Mouse (Mus musculus): ENCODE measurements at regions not wholly inside any gene's neighbourhood (a gene's known extent, or its start where the extent isn't known, plus 50 kb on each side); places are given as distances from the start of the nearest gene placed in this dataset.

DNA sequence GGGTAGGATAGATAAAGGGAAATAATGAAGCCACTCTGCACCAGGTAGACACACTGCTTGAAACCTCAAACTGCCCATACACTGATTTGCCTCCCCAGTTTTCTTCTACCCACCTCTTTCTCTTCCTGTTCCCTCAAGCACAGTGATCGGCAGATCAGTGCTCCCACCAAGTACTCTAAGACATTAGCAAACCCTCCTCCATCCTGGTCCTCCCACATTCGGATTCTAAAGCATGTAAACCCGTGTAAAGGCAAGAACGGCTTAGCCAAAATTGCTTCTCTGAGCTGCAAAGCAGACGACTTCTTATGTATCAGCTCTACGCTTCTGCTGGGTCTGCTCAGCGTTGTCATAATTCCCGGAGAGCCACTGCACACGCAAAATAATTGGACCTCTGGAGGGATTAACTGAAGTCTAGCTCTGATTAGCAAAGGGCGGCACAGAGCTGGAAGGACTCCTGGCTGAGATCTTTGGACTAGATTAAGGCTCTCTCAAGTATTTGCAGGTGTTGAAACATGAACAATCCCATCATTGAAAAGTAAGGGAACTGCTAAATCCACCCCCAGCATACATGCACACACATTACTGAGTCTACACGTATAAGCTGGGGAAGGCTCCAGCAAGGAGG is 67.2 kb downstream of the Mtx3 start:
- CTCF ChIA-PET = no interaction called here

DNA sequence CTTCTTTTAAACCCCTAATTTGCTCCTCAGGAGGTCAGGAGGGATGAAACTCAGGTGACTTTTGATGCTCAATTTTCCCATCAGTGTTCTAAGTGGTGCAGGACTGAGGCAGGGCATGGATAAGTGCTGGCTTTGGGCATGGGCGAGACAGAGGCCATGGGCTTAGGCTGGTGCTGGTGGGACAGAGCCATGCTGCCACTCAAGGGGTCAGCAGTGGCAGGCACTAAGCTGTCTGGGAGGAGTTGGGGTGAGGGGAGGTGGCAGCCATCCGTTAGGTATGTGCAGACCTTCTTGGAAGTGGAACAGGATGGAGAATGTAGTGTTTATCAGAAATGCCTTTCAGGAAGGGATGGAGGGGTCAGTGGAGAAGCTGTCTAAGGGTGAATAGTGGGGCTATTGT is 68.1 kb downstream of the Mtx3 start:
- CTCF ChIA-PET = no interaction called here

DNA sequence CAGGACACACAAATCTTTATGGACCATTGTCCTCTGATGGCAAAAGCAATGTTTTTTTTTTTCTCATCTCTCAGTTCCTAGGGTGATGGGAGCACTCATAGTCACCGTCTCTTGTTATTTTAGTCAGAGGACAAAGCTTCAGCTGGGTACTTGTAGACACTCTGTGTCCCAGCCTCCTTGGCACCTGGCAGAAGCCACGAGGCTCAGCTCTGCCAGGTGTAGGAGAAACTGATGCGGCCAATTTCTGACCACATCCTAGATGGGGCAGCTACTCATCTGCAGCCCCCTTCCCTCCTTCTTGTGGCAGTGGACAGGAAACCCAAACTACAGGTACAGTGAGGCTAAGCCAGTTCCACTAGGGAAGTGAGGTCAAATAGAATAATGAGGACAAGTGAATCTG is 70.1 kb downstream of the Mtx3 start:
- CTCF ChIA-PET = no interaction called here

DNA sequence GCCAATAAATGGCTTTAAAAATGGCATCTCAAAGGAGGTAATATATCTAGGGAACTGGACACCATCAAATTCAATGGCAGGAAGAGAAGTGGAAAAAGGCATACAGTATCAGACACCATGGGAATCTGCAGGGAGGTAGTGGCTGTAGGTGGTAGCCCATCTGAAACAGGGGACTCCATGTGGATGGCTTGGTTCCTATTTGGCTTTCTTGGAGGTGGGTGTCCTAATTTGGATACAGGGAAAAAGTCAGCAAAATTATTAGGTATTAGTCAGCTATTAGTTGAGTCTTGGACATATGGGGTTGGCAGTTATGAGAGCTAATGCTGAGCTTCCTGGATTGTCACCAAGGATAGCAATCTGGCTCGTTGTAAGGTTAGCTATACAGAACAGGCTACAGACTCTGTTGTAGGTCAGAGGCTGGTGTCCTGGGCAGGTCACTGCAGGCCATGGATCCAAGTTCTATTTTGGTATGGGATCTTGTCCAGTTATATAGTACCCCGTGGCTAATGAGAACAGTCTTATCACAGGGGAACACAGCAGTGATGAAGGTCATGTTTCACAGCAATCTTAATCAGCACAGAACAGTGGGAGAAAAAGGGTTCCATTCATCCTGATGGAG is 70.8 kb downstream of the Mtx3 start:
- CTCF ChIA-PET = no interaction called here

DNA sequence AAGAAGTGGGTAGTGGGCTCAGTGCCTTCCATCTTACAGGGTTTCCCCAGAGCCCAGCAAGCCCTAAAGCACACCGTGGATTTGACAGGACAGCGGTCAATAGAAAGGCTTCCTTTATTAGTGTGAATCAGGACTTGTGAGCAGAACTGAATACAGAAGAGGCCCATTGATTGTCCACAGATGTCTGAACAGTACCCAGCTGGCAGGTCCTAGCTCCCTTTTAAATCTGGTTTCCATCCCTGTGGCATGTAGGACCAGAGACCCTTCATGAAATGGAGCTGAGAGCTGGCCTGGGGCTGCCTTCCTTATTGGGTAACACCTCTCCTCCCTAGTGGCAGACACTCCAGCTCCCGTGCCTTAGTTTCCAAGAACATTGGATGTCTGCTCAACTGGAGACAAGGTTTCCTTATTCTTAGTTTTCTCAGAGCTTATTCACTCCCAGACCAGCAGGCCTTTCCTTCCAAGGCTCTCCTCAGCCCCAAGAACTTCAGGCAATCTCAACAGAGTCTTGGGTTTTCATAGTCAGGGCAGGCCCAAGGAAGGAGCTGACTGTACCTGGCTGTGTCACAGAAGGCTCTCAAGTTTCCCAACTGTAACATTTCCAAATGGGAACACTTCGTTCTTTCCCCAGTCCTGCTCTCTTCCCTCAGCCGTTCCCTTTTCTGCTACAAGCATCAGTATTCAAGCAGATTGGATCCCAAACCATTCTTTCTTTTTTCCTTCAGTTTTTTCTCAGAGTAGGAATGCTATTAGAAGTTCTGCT is 71.6 kb downstream of the Mtx3 start:
- CTCF ChIA-PET = no interaction called here

DNA sequence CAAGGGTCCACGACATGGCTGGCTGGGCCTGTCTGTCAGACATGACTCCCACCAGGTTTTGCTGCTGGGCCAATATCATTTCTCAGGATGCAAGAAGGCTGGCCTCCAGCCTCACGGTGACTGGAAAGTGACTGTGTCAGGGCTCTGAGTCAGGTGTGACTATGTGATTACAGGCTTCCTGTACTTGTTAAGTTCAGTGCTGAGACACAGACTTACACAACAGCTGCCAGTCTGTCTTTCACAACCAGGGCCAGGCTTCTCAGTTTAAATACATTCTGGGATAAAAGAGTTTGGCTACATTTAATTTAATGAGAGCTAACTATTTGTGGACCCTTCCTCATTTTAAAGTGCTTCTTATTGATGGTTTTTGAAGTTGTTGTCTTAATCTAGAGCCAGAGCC is 75.3 kb downstream of the Mtx3 start:
- CTCF ChIA-PET = interaction anchor here (0.7 kb wide), 1 partner anchor 102 kb away, joined by 3 read pairs; no protein-coding TSS in a partner anchor

DNA sequence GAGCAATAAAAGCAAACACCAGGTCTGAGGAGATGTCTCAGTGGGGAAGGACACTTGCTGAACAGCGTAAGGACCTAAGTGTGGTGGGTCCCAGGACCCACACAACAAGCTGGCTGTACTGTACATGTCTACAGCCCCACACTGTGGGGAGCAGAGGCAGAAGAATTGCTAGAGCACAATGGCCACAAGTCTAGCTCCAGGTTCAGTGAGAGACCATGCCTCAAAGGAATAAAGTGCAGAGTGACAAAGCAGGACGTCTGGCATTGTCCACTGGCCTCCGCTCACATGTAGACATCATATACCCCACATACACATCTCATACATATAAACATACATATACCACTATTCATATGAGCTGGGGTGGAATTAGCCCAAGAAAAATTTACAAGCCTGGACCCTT is 77.4 kb downstream of the Mtx3 start:
- CTCF ChIA-PET = no interaction called here

DNA sequence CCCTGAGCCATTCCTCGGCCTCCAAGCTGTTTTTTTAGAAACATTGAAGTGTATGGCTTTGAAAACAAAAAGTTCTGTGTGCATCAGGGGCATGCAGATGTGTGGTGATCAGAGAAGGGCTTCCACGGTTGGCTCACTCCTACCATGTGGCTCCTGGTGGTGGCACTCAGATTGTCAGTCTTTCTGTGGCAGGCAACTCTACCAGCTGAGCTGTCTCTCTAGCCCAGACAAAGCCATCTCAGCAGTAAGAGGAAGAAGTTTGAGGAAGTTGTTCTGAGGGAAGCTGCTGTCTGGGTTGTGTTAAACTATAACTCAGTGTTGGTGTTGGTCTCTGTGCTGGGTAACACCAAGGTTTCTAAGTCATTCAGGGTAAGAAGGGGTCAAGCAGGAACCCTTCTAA is 78.9 kb downstream of the Mtx3 start:
- CTCF ChIA-PET = no interaction called here

DNA sequence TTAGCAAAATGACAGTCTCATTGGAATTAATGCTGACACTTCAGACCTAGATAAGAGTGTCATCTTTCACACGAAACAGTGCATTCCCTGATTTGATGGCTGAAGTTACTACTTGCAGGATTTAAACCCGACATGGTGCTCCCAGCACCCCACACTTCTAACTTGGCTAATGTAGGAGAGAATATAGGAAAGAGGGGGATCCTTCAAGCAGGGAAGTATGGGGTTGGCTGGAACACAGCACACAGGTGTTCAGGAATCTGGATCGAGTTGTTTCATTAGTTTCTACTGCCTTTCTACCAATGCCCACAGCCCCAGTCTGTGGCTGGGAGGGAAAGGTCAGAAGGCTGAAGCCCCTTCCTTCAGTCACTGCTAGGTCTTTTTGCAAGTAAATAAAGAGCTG is 79.5 kb downstream of the Mtx3 start:
- CTCF ChIA-PET = no interaction called here

DNA sequence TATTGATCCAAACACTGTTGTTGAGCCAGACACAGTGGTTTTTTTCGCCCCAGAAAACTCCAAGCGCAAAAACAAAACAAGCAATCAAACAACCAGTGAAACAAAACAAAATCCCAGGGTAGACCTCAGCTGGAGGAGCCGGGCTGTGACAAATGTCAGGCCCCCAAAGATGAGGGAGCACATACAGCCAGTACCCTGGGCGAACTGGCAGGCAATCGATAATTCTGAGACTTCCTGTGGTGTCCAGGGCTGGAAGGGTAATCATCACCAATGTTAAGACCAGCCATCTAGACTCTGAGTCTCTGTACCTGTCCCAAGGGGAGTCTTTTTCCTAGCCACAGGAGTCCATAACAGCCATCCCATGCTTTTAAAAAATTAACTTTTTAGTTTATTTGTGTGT is 80.6 kb downstream of the Mtx3 start:
- CTCF ChIA-PET = interaction anchor here (0.7 kb wide), 2 partner anchors 14 to 303 kb away, joined by 3 to 6 read pairs; no protein-coding TSS in a partner anchor

DNA sequence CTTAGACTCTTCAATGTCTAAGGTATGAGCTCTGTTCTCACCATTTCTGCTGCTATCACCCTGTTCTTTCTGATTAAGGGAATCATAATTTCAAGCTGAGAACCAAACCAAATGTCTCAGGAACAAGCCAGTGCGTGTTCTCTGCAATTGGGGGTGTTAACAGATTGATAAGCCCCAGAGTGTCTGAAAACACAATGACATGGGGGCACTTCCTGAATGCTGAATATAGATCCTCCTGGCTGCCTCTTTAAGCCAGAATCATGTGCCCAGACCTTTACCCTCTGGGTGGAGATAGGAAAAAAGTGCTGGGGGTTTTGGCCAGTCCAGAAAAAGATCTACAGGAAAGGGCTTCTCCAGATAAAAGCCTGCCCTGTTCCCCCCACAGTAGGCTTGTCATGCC is 84.0 kb downstream of the Mtx3 start:
- CTCF ChIA-PET = no interaction called here

DNA sequence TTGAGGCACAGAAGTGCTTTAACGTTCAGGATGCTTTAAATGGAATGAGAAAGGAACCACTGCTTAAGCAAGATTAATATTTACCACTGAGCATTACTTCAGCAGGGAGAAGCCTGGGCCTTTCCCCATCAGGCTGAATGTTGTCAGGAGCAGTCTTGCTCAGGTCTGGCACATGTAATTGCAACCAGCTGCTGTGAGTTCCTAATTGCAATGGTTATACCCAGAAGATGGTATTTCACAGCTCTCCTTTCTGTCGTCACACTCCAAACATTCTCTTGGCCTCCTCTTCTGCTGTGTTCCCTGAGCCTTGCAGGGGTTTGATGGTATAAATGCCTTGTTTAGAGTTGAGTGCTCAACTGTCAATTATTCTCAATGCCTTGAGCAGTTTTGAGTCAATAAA is 87.1 kb downstream of the Mtx3 start:
- CTCF ChIA-PET = no interaction called here

DNA sequence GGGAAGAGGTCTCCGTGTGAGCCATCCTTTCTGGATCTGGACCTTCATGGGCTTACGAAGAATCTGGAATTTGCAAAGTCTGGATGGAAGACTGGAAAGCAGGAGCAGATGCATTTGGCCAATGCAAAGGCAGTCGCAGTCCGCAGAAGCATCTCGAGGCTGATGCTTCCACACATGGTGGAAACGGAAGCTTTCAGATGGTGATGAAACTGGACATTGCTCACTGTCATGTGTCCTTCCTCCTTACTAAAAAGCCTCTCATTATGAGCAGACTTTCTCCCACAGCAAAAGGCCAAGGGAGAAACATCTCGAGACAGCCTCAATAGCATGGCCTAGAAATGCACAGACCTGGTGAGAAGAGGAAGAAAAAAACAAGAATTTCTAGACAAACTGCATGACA is 94.5 kb downstream of the Mtx3 start:
- CTCF ChIA-PET = interaction anchor here (0.6 kb wide), 1 partner anchor 14 kb away, joined by 6 read pairs; no protein-coding TSS in a partner anchor

DNA sequence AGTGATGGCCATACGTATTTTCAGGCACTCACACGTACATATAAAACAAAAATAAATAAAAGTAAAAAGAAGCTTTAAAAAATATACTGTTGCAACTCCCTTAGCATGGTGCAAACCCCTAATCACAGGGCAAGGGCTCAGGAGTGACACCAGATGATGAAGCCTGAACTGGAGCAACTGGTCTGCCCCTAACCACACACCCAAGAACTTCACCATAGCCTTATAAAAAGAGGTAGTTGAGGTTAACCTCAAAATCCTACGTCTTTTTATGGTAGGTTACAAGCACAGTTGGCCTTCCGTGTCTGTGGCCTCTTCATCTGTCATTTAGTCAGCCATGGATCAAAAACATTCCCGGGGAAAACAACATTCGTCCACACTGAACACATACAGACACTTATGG is 96.0 kb downstream of the Mtx3 start:
- CTCF ChIA-PET = no interaction called here

DNA sequence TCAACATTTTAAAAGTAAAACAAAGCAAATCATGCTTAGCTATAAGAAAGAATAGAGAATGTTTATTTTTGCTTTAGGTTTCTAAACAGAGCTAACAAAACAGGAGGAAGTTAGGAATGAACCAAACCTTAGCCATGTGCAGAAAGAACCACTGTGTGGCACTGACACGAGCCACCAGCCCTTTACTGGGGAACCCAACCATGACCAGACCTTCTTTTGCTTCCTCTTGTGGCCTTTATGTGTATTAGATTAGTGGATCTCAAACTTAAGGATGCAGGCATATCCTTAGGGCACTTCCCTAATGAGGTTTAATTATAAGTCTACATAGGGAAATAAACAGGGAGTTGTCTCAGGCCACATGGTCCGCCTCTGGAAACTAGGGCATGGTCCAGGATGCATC is 104.0 kb downstream of the Mtx3 start:
- CTCF ChIA-PET = no interaction called here

DNA sequence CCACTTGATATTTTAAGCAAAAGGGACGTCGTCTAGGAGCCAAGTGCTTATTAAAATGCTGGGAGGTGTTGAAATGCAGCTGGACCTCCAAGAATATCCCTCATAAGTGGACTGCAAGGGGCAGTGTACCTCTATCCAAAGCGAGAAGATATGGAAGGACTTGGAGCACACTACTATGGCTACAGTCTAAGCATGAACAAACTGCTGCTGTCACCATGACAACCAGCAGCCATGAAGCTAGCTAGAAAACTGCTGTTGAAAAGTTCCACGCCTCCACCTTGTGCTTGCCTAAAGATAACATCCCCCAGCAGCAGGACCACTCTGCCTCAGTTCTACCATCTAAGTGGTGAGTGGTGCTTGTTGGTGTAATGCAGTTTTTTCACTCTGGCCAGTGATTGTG is 115.5 kb downstream of the Mtx3 start:
- CTCF ChIA-PET = no interaction called here

DNA sequence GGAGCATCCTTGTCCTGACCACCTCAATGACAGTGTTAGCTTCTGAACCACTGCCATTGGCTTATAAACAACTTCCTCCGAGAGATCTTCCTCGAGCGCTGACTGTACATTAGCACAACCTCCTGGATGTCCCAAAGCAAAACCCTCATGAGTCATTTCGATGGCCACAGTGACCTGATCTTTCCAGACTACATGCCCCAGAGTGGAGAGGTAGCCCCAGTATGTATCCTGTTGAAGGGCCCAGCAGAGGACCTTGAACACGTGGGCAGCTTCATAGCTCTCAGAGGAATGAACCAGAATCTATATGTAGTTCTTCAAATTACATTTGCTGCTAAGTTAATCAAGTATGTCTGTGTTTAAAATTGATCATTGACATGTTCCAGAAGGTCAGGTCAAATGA is 118.1 kb downstream of the Mtx3 start:
- CTCF ChIA-PET = no interaction called here

DNA sequence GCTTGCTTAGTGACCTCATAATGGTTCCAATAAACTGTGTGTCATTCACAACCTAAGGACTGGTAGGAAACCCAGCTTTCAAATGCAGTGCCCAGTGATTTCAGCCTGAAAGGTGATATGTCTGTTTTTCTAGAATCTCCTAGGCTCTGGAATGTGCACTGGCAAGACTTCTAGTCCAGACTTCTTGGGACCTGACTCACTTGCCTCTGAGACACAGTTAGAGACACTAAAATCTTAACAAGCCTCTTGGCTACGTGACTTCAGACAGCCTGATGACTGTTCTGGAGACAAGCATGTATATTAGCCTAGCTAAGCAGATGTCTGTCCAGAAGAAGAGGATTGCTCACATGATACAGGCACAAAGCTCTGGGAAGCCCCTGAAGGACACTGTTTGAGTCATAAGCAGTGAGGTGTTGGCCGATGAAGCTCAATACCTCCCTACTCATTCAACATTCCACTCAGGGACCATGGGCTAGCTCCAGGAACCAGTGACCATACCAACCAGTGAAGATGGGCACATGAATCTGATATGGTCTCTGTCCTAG is 118.9 kb downstream of the Mtx3 start:
- CTCF ChIA-PET = no interaction called here

DNA sequence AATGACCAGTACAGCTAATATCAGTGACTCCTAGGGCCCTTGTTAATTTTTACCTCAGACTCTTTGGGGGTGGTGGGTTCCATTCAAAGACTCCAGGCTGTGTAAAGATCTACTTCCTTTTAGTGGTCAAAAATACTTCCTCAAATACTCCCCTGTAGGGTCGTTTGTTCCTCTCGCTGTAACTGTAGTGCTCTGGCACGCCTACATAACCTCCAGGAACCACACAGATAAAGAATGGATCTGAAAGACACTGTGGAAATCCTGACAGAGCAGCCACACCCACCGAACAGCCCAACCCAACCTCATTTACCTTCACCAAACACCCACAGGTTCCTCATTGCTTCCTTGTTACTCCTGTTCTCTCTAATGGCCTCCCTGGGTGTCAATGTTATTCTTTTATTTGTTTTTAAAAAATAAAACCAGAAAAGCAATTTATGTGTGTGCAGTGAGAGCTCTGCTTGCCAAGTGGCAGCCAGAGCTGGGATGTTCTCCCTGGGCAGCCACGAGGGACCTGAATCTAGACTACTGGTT is 119.7 kb downstream of the Mtx3 start:
- CTCF ChIA-PET = no interaction called here

DNA sequence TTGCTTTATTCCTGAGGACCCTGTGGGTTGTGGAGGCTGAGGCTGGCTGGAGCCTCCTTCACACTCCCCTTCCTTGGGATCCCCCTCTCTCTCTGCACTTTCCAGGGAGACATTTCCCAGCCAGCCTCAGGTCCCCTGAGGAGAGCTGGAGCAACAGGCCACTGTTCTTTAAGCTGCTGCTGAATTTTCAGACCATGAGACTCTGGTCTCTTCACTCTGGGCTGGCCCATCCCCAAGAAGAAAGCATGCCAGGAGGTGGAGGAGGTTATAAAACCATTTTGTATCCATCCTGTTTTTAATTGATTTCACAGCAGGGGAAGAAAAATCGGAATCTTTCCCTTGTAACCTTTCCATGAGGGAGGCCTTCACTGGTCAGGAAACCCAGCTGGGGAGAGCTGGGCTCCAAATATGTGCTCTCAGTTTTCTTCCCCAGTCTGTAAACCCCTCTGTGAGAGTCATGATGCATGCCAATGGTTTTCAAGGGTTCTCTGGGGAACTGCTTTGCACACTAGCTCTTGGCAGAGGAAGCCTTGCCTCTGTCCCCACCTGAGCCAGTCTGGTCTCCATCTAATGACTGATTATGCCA is 122.6 kb downstream of the Mtx3 start:
- CTCF ChIA-PET = interaction anchor here (0.6 kb wide), 1 partner anchor 11 kb away, joined by 7 read pairs; no protein-coding TSS in a partner anchor

DNA sequence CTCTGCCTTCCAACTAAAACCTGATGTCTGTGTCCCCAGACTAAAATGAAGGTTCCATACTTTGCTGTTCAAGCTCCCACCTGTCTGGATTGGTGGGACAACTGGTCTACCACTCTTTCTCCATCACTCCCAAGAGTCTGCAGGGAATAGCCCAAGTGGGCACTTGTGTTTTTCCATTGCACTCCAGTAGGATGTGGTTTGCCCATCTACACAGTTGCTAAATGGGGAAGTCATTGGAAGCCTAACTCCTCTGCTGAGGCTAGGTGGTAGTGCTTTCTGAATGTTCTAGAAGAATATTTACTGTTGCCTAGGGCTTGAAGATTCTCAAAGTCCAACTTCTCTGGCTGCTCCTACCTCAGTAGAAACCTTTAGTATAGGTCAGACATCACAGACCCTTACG is 125.0 kb downstream of the Mtx3 start:
- CTCF ChIA-PET = no interaction called here

DNA sequence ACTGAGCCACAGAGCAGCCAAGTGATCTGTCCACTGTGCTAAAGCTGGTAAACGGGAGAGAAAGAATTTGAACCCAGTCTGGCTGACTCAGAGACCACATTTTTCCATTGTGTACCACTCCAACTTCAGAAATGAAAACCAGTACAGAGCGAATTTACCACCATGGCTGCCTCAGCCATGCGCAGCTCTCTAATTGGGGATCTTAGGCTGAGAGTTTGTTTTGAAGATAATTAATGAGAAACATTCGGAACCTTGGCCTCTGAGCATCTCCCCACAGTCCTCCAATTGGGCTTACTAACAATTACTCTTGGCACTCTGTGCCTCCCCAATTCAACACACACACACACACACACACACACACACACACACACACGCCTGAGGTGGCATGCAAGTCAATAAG is 128.3 kb downstream of the Mtx3 start:
- CTCF ChIA-PET = no interaction called here

DNA sequence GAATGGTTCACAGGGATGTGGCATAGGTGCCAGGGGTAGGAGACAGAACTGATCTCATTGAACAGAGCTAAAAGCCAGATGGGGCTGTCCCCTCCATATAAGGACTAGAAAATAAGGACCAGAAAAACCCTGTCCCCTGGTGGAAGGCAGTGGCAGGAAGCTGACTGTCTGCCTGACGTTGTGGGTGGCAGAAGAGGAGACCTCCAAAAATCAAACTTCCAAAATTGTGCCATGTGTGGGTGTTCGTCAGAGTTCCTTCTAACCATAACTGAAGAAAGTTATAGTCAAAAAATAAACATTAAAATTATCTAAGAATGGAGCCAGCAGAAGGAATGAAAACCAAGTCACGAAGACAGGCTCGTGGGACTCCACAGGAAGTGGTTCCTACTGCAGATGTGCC is 129.2 kb downstream of the Mtx3 start:
- CTCF ChIA-PET = no interaction called here
